Mouse (Mus musculus) right cerebral cortex, postnatal 10 days (tissue): Measurements from ENCODE around the gene S100pbp.

Source experiments
- DNase-seq, 2 experiments: peaks; one replicate each; pipeline ENCODE4 v3.0.0; 2021; ENCODE audit warnings: low spot score in 2 of 2

S100pbp gene

GRCm38 (mm10) chr4:129130149-129130548 is 59.4 kb downstream of the S100pbp start:
- DNase-seq: no peak

- no peak for DNase-seq
Measured at GRCm38 (mm10) chr4:129129387-129129786, 60.1 kb downstream of the S100pbp start.

DNA sequence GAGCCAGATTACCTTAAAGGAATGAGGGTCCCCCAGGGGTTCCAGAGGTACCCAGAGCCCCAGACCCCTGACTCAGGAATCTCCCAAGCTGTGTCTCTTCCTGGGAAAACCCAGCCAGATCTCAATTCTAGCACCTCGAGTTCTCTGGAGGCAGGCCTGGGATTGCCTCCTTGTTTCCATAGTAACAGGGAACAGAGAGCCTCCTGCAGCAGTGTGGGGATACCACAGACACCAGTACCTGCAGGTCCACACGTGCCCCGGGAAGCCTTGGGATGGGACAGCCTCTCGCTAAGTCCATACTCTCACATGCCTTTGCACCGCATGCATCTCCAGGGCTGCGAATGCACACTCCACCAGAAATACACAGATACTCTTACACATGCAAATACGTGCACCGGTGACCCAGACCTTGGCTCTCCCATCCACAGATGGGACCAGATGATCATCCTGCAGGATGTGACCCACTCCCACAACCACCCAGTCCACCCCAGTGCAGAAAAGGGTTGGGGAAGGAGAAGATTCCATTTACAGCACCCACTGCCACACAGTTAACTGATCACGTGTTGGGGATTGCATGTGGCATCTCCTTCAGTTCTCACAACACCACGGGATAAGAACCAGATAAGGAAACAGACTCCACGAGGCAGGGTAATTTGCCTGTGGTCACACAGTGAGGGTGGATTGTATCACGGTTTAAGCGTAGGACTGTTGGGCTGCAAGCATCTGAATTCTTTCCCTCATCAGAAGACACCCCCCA is 60.8 kb downstream of the S100pbp start:
- peak; percentile 72 to 83 for DNase-seq

- no peak for DNase-seq
Measured at GRCm38 (mm10) chr4:129125736-129126451, 63.6 kb downstream of the S100pbp start.

GRCm38 (mm10) chr4:129124652-129125146 is 64.8 kb downstream of the S100pbp start:
- peak; percentile 85 to 88 for DNase-seq

GRCm38 (mm10) chr4:129122719-129123118 is 66.8 kb downstream of the S100pbp start:
- peak in 1 of 2 experiments; percentile 73 for DNase-seq

DNA sequence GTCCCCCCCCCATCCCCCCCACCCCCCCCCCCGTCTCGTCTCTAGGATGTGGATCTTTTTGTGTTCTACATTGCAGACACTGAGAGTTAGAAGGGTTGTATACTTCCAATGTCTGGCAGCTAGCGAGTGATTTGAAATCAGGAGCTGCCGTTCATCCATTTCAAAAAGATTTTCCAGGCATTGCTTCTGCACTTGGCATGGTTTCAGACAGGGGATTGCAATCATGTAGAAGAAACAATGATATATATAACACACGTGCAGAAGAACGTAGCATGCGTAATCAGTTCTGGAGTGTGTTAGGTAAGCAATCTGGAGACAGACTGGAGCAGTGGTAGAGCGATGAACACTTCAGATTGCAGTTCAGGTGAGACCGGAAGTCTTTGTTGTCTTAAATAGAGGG is 67.4 kb downstream of the S100pbp start:
- DNase-seq: peak in 1 of 2 experiments; percentile 39

- no peak for DNase-seq
Measured at GRCm38 (mm10) chr4:129121569-129122086, 67.9 kb downstream of the S100pbp start, which contains the start of gene Hpca. Gene Hpca (minus strand): TSS chr4:129122036.

DNA sequence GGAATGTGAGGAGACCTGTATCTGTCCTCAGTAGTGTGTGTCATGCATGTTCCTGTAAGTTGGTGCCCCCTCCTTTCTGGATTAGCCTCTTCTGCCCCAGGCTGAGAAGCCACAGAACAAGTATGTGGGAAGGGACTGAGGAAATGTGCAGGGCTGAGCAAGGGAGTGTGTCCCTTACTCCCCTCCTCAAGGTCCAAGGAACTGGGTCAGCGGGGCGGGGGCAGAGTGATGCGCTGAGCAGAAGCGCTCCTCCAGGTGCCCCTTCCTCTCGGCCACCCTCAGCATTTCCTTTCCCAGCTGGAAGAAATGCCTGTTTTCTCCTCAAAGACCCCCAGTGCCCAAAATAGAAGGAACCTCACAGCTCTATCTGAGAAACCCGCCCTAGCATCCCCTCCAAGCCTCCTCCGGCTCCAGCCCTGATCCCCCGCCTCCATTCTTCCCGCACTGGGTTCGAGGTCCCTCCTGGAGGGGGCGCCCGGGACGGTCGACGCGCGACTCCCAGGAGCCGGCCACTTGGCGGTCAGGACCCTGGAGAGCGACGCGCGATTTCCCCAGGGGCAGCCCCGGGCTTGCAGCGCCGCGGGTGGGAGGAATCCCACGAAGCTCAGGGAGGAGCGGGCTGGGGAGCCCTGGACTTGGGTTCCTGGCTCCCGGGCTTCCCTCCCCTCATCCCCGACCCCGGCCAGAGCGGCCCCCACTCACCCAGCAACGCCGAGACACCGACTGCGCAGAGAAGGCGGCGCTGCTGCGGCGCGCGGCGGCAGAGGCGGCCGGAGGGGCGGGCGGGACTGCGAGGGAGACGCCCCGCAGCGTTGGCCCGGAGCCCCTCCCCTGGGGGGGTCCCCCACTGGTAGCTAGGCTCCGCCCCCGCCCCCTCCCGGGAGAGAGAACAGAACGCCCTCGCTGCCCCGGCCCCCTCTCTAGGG is 68.7 kb downstream of the S100pbp start:
- peak; percentile 88 to 89 for DNase-seq

DNA sequence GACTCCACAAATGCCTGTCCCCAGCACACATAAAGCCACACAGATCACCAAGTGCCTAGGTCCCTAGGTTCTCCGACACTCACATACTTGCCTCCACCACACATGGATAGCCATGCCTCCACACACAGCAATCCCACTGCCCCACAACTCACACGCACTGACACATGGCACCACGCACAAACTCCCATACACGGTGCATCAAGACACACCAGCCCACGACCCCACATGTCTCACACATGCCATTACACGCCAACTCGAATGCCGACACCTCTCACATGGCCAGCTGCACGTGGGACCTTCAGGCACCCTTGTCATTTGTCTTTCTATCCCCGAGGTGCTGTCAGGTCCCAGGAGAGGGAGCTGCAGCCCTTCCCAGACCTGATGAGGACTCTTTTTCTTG is 69.8 kb downstream of the S100pbp start:
- peak in 1 of 2 experiments; percentile 59 for DNase-seq

GRCm38 (mm10) chr4:129117720-129118510 is 71.6 kb downstream of the S100pbp start:
- peak in 1 of 2 experiments; percentile 50 for DNase-seq

GRCm38 (mm10) chr4:129116703-129117102 is 72.8 kb downstream of the S100pbp start:
- DNase-seq: peak in 1 of 2 experiments; percentile 45

DNA sequence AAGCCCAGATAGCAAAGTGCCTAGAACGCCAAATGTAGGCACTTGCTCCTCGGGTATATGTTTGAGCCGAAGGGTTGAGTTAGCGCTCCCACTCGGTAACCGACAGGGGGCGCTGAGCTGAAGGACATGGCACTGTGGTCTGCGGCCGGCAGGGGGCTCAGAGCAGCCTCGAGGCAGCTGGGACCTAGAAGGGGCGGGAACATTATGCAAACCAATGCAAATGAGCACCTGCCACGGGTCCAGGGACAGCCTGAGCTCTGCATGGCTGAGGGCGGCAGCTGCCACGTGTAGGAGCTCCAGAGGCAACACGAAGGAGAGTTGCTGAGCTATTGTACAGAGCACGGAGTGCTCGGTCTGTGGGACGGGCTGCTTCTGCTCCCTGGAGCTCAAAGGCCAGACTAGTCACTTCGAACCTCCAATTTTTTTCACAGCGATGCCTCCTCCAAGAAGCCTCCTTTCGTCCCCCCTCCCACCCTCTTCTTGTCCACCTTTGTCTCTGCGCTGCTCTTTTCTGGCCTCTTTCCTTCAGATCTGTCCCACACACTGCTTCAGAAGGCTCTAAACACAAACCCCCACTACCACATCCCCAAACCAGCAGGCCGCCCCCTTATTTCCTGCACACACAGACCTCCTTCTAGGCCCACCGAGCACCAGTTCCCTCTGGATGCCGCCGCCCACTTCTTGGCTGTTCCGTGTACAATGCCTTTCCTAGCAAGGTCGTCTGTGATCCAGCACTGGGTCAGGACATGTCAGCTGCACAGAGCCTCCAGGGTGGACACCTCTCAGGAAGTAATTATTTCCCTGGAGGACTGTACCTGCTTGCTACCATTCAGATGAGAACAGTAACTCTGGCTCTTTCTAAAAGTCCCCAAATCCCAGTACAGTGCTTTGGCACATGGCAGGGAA is 76.2 kb downstream of the S100pbp start:
- peak; percentile 91 to 92 for DNase-seq

DNA sequence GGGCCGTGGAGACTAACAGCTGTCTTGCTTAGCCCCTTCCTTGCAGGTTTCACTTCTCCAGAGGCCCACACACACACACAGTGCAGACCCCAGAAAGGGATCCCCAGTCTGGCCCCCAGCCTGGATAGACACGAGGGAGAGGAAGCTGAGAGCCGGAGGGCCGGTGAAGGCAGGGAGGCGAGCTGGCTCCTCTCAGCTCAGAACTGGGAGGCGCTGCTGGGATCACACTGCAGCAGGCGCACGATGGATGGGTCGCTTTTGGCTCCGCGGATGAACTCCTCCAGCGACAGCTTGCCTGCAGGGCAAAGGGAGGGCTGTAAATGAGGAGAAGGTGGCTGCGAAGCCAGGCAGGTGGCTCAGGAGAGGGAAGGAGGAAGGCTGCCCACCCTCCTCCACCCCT is 77.3 kb downstream of the S100pbp start:
- no peak for DNase-seq

DNA sequence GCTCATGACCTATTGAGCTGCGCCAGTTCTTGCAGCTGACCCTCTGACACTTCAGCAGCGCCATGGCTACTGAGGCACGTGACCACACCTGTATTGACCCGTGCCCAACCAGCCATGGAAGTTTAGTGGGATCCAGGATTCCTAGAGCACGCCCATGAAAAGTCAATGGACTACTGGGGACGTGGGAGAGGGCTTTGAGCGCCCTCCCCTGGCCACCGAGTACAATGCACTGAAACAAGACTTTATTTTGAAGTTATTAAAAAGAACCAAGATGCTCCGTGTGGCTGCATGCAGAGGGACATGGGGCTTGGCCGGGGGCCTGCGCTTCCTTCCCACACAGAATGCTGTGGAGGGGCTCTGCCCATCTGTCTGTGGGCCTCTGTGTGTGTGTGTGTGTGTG is 78.2 kb downstream of the S100pbp start:
- no peak for DNase-seq

- no peak for DNase-seq
Measured at GRCm38 (mm10) chr4:129110804-129111203, 78.7 kb downstream of the S100pbp start.

- no peak for DNase-seq
Measured at GRCm38 (mm10) chr4:129108624-129109023, 80.9 kb downstream of the S100pbp start.

DNA sequence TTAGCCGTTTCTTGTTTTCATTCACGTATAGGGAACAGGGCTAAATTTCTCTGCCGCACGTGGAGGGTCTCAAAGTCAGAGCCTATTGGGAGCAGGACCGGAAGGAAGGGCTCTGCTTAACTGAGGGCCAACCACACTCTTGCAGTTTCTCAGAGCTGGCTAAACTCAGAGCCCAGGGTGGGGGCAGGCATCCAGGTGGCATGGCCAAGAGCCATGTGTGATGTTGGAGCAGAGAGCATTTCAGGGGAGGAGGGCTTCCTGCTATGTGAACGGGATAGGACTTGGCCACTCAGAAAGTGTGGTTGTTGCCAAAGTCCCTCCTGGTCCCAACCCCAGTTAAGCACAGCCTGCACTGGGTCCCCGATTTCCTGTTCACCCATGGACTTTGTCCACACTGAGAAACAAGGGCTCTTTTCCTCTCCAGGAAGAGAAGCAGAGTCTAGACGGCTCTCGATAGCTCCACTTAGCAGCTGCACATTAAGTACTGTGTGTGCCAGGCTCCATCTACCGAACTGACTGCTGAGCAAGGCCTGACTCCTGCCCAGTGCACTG is 82.1 kb downstream of the S100pbp start:
- no peak for DNase-seq

- no peak for DNase-seq
Measured at GRCm38 (mm10) chr4:129106073-129106472, 83.5 kb downstream of the S100pbp start.
